Mouse (Mus musculus): Measurements from ENCODE around the gene Zc3h18.

Gene Zc3h18

GRCm38 (mm10) chr8:122433269-122433905 lies 57.0 kb downstream of the Zc3h18 start:
- in situ Hi-C loops (cut with MboI; ENCODE audit: low sequenced_read_pairs) = no loop called here

- in situ Hi-C loops (cut with MboI; ENCODE audit: low sequenced_read_pairs) = no loop called here
These were observed 59.0 kb downstream of the Zc3h18 start for GRCm38 (mm10) chr8:122435375-122435774.

- in situ Hi-C loops (cut with MboI; ENCODE audit: low sequenced_read_pairs) = no loop called here
These were observed 59.7 kb downstream of the Zc3h18 start for GRCm38 (mm10) chr8:122436146-122436545.

GRCm38 (mm10) chr8:122436586-122437125 lies 60.2 kb downstream of the Zc3h18 start:
- in situ Hi-C loops (cut with MboI; ENCODE audit: low sequenced_read_pairs) = no loop called here

- in situ Hi-C loops (cut with MboI; ENCODE audit: low sequenced_read_pairs) = no loop called here
These were observed 61.4 kb downstream of the Zc3h18 start for GRCm38 (mm10) chr8:122437708-122438331.

GRCm38 (mm10) chr8:122439336-122439735 lies 62.9 kb downstream of the Zc3h18 start:
- in situ Hi-C loops (cut with MboI; ENCODE audit: low sequenced_read_pairs) = no loop called here

- in situ Hi-C loops (cut with MboI; ENCODE audit: low sequenced_read_pairs) = no loop called here
These were observed 64.9 kb downstream of the Zc3h18 start for GRCm38 (mm10) chr8:122441326-122441725.

- in situ Hi-C loops (cut with MboI; ENCODE audit: low sequenced_read_pairs) = no loop called here
These were observed 65.9 kb downstream of the Zc3h18 start for GRCm38 (mm10) chr8:122442356-122442755.

GRCm38 (mm10) chr8:122442781-122443180 lies 66.4 kb downstream of the Zc3h18 start:
- in situ Hi-C loops (cut with MboI; ENCODE audit: low sequenced_read_pairs) = no loop called here

GRCm38 (mm10) chr8:122443262-122444006 lies 67.0 kb downstream of the Zc3h18 start, which contains the start of gene Mvd:
Mvd (minus strand) TSS chr8:122443422.
- in situ Hi-C loops (cut with MboI; ENCODE audit: low sequenced_read_pairs) = no loop called here

GRCm38 (mm10) chr8:122444058-122444748 lies 67.8 kb downstream of the Zc3h18 start:
- in situ Hi-C loops (cut with MboI; ENCODE audit: low sequenced_read_pairs) = no loop called here

- in situ Hi-C loops (cut with MboI; ENCODE audit: low sequenced_read_pairs) = no loop called here
These were observed 68.8 kb downstream of the Zc3h18 start for GRCm38 (mm10) chr8:122445203-122445602.

GRCm38 (mm10) chr8:122451161-122451703 lies 74.8 kb downstream of the Zc3h18 start:
- in situ Hi-C loops (cut with MboI; ENCODE audit: low sequenced_read_pairs) = no loop called here

GRCm38 (mm10) chr8:122452154-122452553 lies 75.7 kb downstream of the Zc3h18 start:
- in situ Hi-C loops (cut with MboI; ENCODE audit: low sequenced_read_pairs) = no loop called here

- in situ Hi-C loops (cut with MboI; ENCODE audit: low sequenced_read_pairs) = no loop called here
These were observed 78.0 kb downstream of the Zc3h18 start for GRCm38 (mm10) chr8:122454409-122454808.

GRCm38 (mm10) chr8:122457171-122457570 lies 80.8 kb downstream of the Zc3h18 start:
- in situ Hi-C loops (cut with MboI; ENCODE audit: low sequenced_read_pairs) = no loop called here

- in situ Hi-C loops (cut with MboI; ENCODE audit: low sequenced_read_pairs) = no loop called here
These were observed 83.0 kb downstream of the Zc3h18 start for GRCm38 (mm10) chr8:122459218-122459900.

GRCm38 (mm10) chr8:122459990-122460389 lies 83.6 kb downstream of the Zc3h18 start:
- in situ Hi-C loops (cut with MboI; ENCODE audit: low sequenced_read_pairs) = no loop called here

GRCm38 (mm10) chr8:122460524-122461472 lies 84.4 kb downstream of the Zc3h18 start, which contains the start of gene Snai3:
Snai3 (minus strand) TSS chr8:122460733.
- in situ Hi-C loops (cut with MboI; ENCODE audit: low sequenced_read_pairs) = no loop called here
